In the genomic region with DNA sequence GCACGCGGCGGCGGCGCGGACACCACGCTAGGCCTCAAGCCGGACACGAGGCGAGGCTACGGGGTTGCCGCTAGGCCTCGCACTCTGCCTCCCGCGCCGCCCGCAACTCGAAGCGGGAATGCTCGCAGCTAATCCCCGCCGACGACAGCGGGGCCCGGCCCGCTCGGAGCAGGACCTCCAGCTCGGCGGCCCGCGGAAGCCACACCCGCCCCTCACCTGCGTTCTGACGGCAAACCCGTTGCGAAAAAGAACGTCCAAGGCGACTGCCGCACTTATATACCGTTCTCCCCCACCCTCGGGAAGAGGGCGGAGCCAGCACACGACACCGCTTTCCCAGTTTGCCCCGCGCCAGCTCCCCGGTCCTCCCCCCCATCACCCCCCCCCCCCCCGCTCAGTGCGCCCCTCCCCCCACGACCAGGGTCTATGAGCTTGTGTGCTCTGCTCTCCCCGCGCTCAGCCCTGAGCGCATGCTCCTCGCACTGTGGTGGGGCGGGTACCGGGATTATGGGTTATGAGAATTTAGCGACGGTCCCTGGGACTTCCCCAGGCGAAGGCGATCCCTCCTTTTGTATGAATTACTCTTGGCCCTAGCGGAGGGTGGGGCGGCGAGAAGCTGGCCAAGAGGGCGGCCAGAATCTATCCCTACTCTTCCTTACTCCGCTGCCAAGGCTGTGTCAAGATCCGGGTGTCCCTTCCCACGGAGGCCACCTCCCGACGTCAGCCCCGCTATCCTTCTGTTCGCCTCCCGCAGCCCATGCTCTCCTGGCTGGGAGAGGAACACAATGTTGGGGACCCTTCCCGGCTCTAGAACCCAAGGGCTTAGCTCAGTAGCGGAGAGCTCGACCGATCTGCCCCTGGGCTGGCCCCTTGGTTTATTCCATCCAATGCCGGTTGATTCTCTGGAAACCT, we compare ENCODE assay signal across 7 mouse cellular contexts. TPM values are rescaled to one million over a fixed set of nuclear protein-coding genes. Genes with fewer than 3 reads are reported as not detected.
DNase-seq lines count a peak whose midpoint lies in the region; ATAC-seq lines count a peak whose summit lies in the region.

No protein-coding gene starts in this region.

- H3K4me3 ChIP-seq in intestine, embryonic 16.5 days (ENCODE audit: low read length): peak overlapping the region; percentile 98
- H3K4me3 ChIP-seq in midbrain, embryonic 11.5 days (ENCODE audit: low read depth, low read length): peak overlapping the region; percentile 98

- H3K27ac ChIP-seq in intestine, embryonic 16.5 days (ENCODE audit: low read length): peak overlapping the region; percentile 99
- H3K27ac ChIP-seq in midbrain, embryonic 11.5 days (ENCODE audit: low read depth, low read length): peak overlapping the region; percentile 98

- H3K4me1 ChIP-seq in intestine, embryonic 16.5 days (ENCODE audit: control insufficient read depth, insufficient read depth, low read length): peaks cover 6% of the 10 kb centered on the region
- H3K4me1 ChIP-seq in midbrain, embryonic 11.5 days (ENCODE audit: control insufficient read depth, insufficient read depth, low read length): peaks cover 8% of the 10 kb centered on the region

- peak; percentile 98 for ATAC-seq in intestine, embryonic 16.5 days
- peak; percentile 98 for ATAC-seq in midbrain, embryonic 11.5 days (ENCODE audit: low FRiP score)

- no peaks in the 10 kb centered on the region for H3K27me3 ChIP-seq in intestine, embryonic 16.5 days (replicated peaks; ENCODE audit: control insufficient read depth, insufficient read depth, low read length)
- H3K27me3 ChIP-seq in midbrain, embryonic 11.5 days (ENCODE audit: control insufficient read depth, insufficient read depth, low read length): no peaks in the 10 kb centered on the region

- under 1% methylated on average over 74 of the region's 77 CpGs for WGBS in intestine, embryonic 16.5 days
- WGBS in midbrain, embryonic 11.5 days: under 1% methylated on average over 65 of the region's 77 CpGs

- peak overlapping the region; percentile 58 for H3K4me2 ChIP-seq in intestine, embryonic 16.5 days (ENCODE audit: low read depth, low read length)
- peak overlapping the region; percentile 61 for H3K4me2 ChIP-seq in midbrain, embryonic 11.5 days

- H3K36me3 ChIP-seq in intestine, embryonic 16.5 days (ENCODE audit: control insufficient read depth, insufficient read depth, low read length): no peaks in the 10 kb centered on the region
- H3K36me3 ChIP-seq in midbrain, embryonic 11.5 days (ENCODE audit: control insufficient read depth, insufficient read depth, low read length): peaks cover 16% of the 10 kb centered on the region; the same call in 1 of the 2 replicates

- peak overlapping the region; percentile 100 for H3K9ac ChIP-seq in intestine, embryonic 16.5 days (ENCODE audit: low read depth, low read length)
- H3K9ac ChIP-seq in midbrain, embryonic 11.5 days (ENCODE audit: low read length): peak overlapping the region; percentile 99

- no peaks in the 10 kb centered on the region for H3K9me3 ChIP-seq in intestine, embryonic 16.5 days (ENCODE audit: control insufficient read depth, low read length)
- no peaks in the 10 kb centered on the region for H3K9me3 ChIP-seq in midbrain, embryonic 11.5 days (ENCODE audit: control insufficient read depth, low read length)

- DNase-seq in adrenal gland, adult 8-10 months: peak; percentile 98
- peak; percentile 98 for DNase-seq in embryo, embryonic 9.5 days (ENCODE audit: extremely low spot score)
- peak; percentile 85 to 93 for DNase-seq in gastrocnemius, postnatal 4 days (ENCODE audit: low spot score in 2 of 2)
- DNase-seq in left cerebral cortex, postnatal 36 days (ENCODE audit: low spot score in 2 of 2): peak; percentile 93 to 94
- peak; percentile 99 for DNase-seq in midbrain, embryonic 11.5 days (ENCODE audit: low spot score, missing footprints)
- DNase-seq in skeletal muscle tissue, adult 2 months (ENCODE audit: low read depth, low spot score): peak; percentile 97

- intact Hi-C loops in left cerebral cortex, postnatal 36 days (cut with DNase I): loop anchor here (2.0 kb wide), 2 partner anchors 45 to 71 kb away; no protein-coding TSS in a partner anchor

RNA-seq across cellular contexts. Expression of a gene that starts 7.3 kb away (rescaled TPM):
- total RNA-seq in adrenal gland, adult 8-10 months (2022): 1,000 to 10,000 TPM; 5,975 to 6,274 (median 6,040) TPM
- total RNA-seq in gastrocnemius, postnatal 4 days (2021): 1,000 to 10,000 TPM; 5,472 to 6,062 TPM
- polyA plus RNA-seq in intestine, embryonic 16.5 days (2015; fragmentation: Nextera tagmentation; extraction: Ambion mirVana): 4,065 and 4,271 TPM in 2 replicates
- total RNA-seq in left cerebral cortex, postnatal 36 days (2021): 1,000 to 10,000 TPM; 2,126 to 2,321 TPM
- 4,628 and 4,661 TPM in 2 replicates for polyA plus RNA-seq in midbrain, embryonic 11.5 days (2014; fragmentation: Nextera tagmentation; extraction: Ambion mirVana)

RNA-seq across cellular contexts. Expression of a gene that starts 33.1 kb away (rescaled TPM):
- under 1 TPM in 1 of 4 experiments, not detected in 3; 0.32 TPM for total RNA-seq in adrenal gland, adult 8-10 months (2022)
- under 1 TPM in 1 of 2 experiments, not detected in 1; 0.52 TPM for total RNA-seq in gastrocnemius, postnatal 4 days (2021)
- polyA plus RNA-seq in intestine, embryonic 16.5 days (2015; fragmentation: Nextera tagmentation; extraction: Ambion mirVana): 0.24 and 0.48 TPM in 2 replicates
- 1 to 10 TPM in 1 of 2 experiments, not detected in 1; 1.5 TPM for total RNA-seq in left cerebral cortex, postnatal 36 days (2021)
- 0.52 and 1.1 TPM in 2 replicates for polyA plus RNA-seq in midbrain, embryonic 11.5 days (2014; fragmentation: Nextera tagmentation; extraction: Ambion mirVana)

RNA-seq across cellular contexts. Expression of a gene that starts 33.7 kb away (rescaled TPM):
- total RNA-seq in adrenal gland, adult 8-10 months (2022): 10 to 100 TPM; 27.4 to 33.7 (median 30.5) TPM
- 10 to 100 TPM; 14.7 to 17.4 TPM for total RNA-seq in gastrocnemius, postnatal 4 days (2021)
- polyA plus RNA-seq in intestine, embryonic 16.5 days (2015; fragmentation: Nextera tagmentation; extraction: Ambion mirVana): 25.0 and 27.0 TPM in 2 replicates
- total RNA-seq in left cerebral cortex, postnatal 36 days (2021): 10 to 100 TPM; 23.9 to 25.2 TPM
- polyA plus RNA-seq in midbrain, embryonic 11.5 days (2014; fragmentation: Nextera tagmentation; extraction: Ambion mirVana): 26.0 and 28.3 TPM in 2 replicates

RNA-seq across cellular contexts. Expression of a gene that starts 38.6 kb away (rescaled TPM):
- under 1 TPM; 0.52 to 0.86 (median 0.72) TPM for total RNA-seq in adrenal gland, adult 8-10 months (2022)
- 1 to 10 TPM; 1.3 to 1.7 TPM for total RNA-seq in gastrocnemius, postnatal 4 days (2021)
- polyA plus RNA-seq in intestine, embryonic 16.5 days (2015; fragmentation: Nextera tagmentation; extraction: Ambion mirVana): 1.6 and 1.9 TPM in 2 replicates
- total RNA-seq in left cerebral cortex, postnatal 36 days (2021): under 1 TPM; 0.39 to 0.86 TPM
- polyA plus RNA-seq in midbrain, embryonic 11.5 days (2014; fragmentation: Nextera tagmentation; extraction: Ambion mirVana): 0.51 and 0.63 TPM in 2 replicates

Comparison
In these comparisons a context has a peak if more than half of its experiments do, and no peak if none do; other contexts are left out.
1. Peak in every context shown above with its lines: DNase-seq, ATAC-seq, H3K4me3 ChIP-seq and H3K27ac ChIP-seq.